Mouse (Mus musculus) neutrophil, adult 5-6 weeks (primary cell): ENCODE results near the gene Sdhd. TPM values are rescaled to one million over a fixed set of nuclear protein-coding genes. Genes with fewer than 3 reads are reported as not detected.
A peak's percentile ranks its signal among the peaks of the same experiment; 100 is the strongest.
"Not testable (repeated sequence)": the region's sequence is repeated elsewhere in the genome, so short reads cannot be mapped to it uniquely, and the experiment has no call there.

Experiments used
- ATAC-seq: fragments of 151-379, 151-347 bp; 2 replicates; pipeline ENCODE4 v1.8.0; 2017; ENCODE audit warnings: mild to moderate bottlenecking, moderate TSS enrichment; ENCODE audit not compliant: insufficient number of reproducible peaks, poor library complexity, low FRiP score, severe bottlenecking; ENCODE audit errors: extremely low read depth
- total RNA-seq: library from RNA; stranded (forward); fragments of 200-1000 nt; gene quantifications from 2 replicates; pipeline ENCODE4 v1.2.3, GENCODE M21; 2017

Sdhd gene
- 76.4 and 77.9 TPM in 2 replicates for total RNA-seq

GRCm38 (mm10) chr9:50603189-50603997 lies at the start of gene Sdhd, which contains the start of gene Timm8b:
Sdhd (minus strand) TSS chr9:50603812.
Timm8b (plus strand) TSS chr9:50603910.
- peak; percentile 96 for ATAC-seq

DNA sequence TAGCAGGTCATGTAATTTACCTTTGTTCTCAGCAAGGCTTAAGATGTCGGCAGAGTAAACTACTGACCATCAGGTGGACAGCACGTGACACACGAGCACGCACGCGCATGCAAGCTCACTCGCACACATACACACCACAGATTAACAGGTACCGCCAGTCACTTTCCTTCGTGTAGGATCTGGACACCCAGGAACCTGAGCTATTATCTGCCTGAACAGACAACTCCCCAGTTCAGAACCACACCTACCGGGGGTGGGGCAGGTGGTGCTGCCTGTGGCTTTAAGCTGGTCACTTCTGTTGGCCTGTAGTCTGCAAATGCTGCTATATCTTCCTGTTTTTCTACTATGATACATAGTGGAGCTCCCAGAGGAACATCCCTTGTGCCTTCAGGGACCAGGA lies 46.9 kb upstream of the Sdhd start:
- ATAC-seq: no peak

DNA sequence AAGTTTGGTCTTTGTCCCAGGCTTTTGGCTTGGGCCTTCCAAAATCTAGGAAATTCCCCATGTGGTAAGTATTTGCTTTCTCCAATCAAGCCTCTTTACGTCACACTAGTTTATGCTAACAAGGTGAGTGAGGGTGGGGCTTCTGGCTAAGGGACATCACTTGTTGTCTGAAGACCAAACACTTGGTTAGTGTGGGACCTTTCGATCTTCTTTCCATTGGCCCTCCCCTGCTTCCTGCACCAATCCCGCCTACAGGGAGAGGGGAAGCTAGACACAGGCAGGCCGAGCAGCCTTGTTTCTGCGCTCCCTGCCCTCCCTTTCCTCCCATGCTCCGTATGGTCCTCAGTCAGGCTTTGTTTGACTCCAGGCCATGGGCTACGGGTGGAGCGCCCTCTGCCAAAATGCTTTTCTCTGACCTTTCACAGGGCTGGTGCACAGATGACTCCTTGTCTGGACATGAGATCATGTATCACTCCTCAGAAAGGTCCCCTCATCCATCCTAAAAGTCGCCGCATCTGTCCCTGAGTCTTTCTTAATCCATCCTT lies 43.3 kb upstream of the Sdhd start:
- ATAC-seq: no peak

GRCm38 (mm10) chr9:50634270-50634669 lies 30.7 kb upstream of the Sdhd start:
- no peak for ATAC-seq

DNA sequence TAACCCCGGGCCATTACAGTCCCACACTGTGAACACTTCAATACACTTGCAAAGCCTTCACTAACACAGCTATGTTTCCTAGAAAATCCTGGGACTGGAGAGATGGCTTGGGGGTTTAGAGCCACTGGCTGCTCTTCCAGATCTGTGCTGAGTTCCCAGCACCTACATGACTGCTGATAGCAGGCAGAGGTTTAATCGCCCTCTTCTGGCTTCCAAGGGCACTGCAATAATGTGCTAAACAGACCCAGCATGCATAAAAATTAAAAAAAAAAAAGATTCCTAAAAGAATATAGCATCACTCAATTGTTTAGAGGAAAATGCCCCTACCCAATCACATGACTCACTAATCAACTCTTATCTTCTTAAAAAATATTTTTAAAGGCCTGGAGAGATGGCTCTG lies 29.4 kb upstream of the Sdhd start:
- no peak for ATAC-seq

DNA sequence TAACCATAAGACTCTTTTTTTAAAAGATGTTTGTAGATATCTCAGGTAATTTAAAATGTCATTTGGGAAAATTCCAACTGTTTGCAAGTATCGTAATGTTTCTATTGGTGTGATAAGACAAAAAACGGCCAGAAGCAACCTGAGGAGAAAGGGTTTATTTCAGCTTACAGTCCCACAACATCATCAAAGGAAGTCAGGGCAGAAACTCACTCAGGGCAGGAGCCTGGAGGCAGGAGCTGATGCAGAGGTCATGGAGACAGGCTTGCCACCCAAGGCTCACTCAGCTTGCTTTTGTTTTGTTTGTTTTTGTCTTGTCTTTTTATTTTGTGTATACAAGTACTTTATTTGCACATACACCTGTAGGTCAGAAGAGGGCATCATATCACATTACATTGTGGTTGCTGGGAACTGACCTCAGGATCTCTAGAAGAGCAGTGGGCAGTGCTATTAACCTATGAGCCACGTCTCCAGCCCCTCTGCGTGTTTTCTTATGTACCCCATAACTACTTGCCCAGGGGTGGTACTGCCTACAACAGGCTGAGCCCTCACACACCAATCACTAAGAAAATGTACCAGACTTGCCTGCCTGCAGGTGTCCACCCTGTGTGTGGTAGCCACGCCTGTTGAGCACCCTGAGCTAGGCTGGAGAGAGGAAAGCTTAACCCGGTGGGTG lies 28.5 kb upstream of the Sdhd start:
- ATAC-seq: no peak

GRCm38 (mm10) chr9:50630903-50631302 lies 27.3 kb upstream of the Sdhd start:
- ATAC-seq: not testable (repeated sequence)

DNA sequence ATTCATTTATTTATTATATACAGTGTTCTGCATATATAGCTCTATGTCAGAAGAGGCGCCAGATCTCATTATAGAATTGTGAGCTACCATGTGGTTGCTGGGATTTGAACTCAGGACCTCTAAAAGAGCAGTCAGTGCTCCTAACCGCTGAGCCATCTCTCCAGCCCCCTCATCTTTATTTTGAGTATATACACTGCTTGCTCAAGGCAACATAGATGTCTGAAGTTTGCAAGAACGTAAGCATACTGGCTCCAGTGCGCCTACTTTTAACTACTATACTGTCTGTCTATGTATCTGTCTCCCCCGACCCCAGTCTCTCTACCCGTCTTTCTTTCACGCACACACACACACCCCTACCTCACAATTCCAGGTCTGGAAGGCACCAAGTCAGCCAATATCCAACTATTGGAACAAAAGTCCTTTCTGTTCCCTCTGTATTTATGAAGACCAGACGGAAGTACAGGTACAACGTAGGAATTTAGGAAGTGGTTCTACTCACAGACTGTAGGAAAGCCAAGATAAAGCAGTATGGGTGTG lies 14.2 kb upstream of the Sdhd start:
- no peak for ATAC-seq

DNA sequence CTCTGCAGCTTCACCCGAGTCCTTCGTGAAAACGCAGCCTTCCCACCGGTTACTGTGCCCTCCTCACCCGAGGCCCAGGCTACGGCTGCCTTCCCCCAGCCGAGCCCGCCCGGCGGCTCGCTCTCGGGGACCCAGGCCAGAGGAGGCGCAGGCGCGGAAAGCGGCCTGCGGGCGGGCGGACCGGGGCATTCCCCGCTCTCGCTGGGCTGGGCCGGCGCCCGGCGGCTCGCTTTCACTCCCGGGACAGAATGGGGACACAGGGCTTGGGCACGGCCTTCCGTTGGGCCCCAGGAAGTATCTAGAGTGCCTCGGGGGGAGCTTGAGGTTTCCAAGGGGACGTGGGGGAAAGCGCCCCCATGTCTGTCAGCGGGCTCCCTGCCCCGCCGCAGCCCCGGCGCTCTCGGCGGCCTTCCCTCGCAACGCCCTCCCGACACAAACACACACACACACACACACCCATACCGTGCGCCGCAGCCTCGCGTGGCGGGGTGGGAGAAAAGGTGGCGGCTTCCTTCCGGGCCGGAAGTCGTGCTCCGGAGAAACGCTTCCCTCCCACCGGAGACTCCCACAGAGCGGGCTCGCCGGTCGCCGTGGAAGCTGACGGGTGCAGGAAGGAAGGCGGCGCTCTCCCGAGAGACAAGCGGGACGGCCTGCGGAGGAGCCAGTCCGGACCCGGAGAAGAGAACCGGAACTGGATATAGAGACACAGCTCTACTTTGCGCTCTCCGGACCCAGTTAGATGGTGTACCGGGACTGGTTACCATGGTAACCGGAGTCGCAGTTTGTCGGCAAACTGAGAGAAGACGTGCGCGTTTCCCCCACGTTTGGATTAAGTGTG lies 13.4 kb upstream of the Sdhd start, which contains the start of the genes Pih1d2 and Nkapd1:
Gene Pih1d2, plus strand, starts transcription at position 556 of the 838 bp plus-strand sequence.
Gene Nkapd1, minus strand, starts transcription at position 699 of the 838 bp plus-strand sequence.
- ATAC-seq: peak; percentile 87

DNA sequence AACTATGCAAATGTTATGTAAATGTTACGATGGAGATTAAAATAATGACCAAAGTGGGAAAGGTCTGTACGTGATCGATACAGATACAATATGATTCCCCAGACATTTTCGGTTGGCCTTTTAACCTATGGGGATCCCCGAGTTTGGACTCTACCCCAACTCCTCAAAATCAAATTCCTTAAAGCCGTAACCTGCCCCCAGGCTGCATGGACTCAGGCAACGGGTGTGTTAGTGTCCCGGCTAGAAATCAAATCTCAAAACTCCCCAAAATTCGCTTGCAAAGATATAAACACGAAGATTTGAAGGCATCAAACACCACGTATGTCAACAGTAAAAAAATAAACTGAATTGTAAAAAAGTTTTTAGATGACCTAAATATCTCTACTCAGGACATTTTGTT lies 12.5 kb upstream of the Sdhd start:
- ATAC-seq: no peak

GRCm38 (mm10) chr9:50612115-50612514 lies 8.5 kb upstream of the Sdhd start:
- ATAC-seq: no peak

GRCm38 (mm10) chr9:50604338-50604737 lies 726 bp upstream of the Sdhd start:
- no peak for ATAC-seq

- ATAC-seq: no peak
Observed at GRCm38 (mm10) chr9:50603998-50604324, 349 bp upstream of the Sdhd start.

GRCm38 (mm10) chr9:50602055-50602845 lies 1.4 kb downstream of the Sdhd start:
- no peak for ATAC-seq

GRCm38 (mm10) chr9:50601536-50601935 lies 2.1 kb downstream of the Sdhd start:
- no peak for ATAC-seq

DNA sequence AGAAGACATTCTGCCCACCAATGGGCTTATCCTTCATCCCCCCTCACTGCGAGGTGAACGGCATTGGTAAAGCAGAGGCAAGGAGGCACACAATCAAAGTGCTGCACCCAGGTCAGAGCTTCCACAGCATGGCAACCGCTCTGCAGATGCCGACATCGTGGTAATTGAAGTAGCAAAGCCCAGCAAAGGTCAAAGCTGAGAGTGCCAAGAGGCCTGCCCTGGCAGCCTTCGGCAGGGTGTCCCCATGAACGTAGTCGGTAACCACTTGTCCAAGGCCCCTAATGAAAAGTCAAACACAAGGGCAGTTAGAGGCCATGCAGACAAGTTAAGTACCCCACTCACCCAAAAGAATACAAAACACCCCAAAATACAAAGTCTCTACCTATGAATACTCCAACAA lies 6.6 kb downstream of the Sdhd start:
- ATAC-seq: no peak

GRCm38 (mm10) chr9:50594794-50595417 lies 8.7 kb downstream of the Sdhd start:
- ATAC-seq: no peak

DNA sequence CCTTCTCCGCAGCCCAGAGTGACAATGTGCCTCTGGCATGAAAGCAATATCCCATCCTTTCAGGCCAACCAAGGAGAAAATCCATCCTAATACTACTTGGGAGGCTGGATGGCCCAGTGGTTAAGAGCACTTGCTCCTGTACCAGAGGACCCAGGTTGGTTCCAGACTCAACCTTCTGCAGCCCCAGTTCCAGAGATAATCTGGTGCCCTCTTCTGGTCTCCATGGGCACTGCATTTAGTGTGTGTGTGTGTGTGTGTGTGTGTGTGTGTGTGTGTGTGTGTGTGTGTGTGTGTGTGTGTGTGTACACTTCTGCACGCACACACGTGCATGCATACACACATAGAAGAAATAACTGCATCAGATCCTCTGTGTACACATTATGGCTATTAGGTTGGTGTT lies 10.1 kb downstream of the Sdhd start:
- peak; percentile 45; the same call in 1 of the 2 replicates for ATAC-seq
